Mouse (Mus musculus) CD4-positive, CD25-positive, alpha-beta regulatory T cell, adult 4 months (primary cell): Measurements from ENCODE around the gene Rarres1. TPM values are rescaled to one million over a fixed set of nuclear protein-coding genes. Genes with fewer than 3 reads are reported as not detected.

Experiments
- polyA plus RNA-seq, 2 experiments: library from polyadenylated mRNA; unstranded; fragments of 100-300 nt; shearing (Covaris generic); gene quantifications; one replicate each; pipeline ENCODE4 v1.2.1; 2017

The Rarres1 gene
- polyA plus RNA-seq, 2 experiments from 2014 or later: not detected

Other genes with a start within 250 kb of the Rarres1 start
- gene Mlf1, start 141.4 kb downstream of the Rarres1 start, polyA plus RNA-seq: 1 to 10 TPM in 1 of 2 experiments, under 1 TPM in 1; 0.79 to 1.5 TPM
- not detected for gene Gm17402, start 140.4 kb downstream of the Rarres1 start, polyA plus RNA-seq
- 10 to 100 TPM; 35.1 to 35.3 TPM for gene Gfm1, start 85.4 kb downstream of the Rarres1 start, polyA plus RNA-seq
- gene Lxn, start 51.6 kb downstream of the Rarres1 start, polyA plus RNA-seq: 10 to 100 TPM; 63.5 to 64.4 TPM
- gene Mfsd1, start 67.2 kb upstream of the Rarres1 start, polyA plus RNA-seq: 10 to 100 TPM; 30.6 to 33.4 TPM